Mouse (Mus musculus): ENCODE measurements around the gene Nkx1-1. TPM values are rescaled to one million over a fixed set of nuclear protein-coding genes. Genes with fewer than 3 reads are reported as not detected.

Gene Nkx1-1
- not detected in 2 replicates for polyA plus RNA-seq (2014; fragmentation: Nextera tagmentation; extraction: Ambion mirVana)

GRCm38 (mm10) chr5:33433201-33434138 is at the start of gene Nkx1-1:
Gene Nkx1-1, minus strand, starts transcription at chr5:33433976.
- peak within 1 kb of the TSS; percentile 25 for H3K4me3 ChIP-seq (ENCODE audit: low read length)
- H3K27ac ChIP-seq (ENCODE audit: low read depth, low read length) = no peak within 1 kb of the TSS
- H3K9ac ChIP-seq (ENCODE audit: low read depth, low read length) = no peak within 1 kb of the TSS
- H3K9me3 ChIP-seq (ENCODE audit: control insufficient read depth, low read length) = no peaks in the 10 kb centered on the region
- no peaks in the 10 kb centered on the region for H3K36me3 ChIP-seq (ENCODE audit: control insufficient read depth, insufficient read depth, low read length)
- peak within 1 kb of the TSS; percentile 31 for H3K4me2 ChIP-seq (replicated peaks; ENCODE audit: low read depth, low read length)
- peaks cover 98% of the 10 kb centered on the region for H3K27me3 ChIP-seq (ENCODE audit: control insufficient read depth, insufficient read depth, low read length)
- ATAC-seq (ENCODE audit: low FRiP score, low TSS enrichment) = no peak
- WGBS = under 1% methylated on average over 81 of the region's 90 CpGs
- H3K4me1 ChIP-seq (ENCODE audit: control insufficient read depth, insufficient read depth, low read length) = peaks cover 16% of the 10 kb centered on the region

- H3K27me3 ChIP-seq (ENCODE audit: control insufficient read depth, insufficient read depth, low read length) = peaks cover 9% of the 10 kb centered on the region; the same call in 1 of the 2 replicates
These were observed 47.5 kb upstream of the Nkx1-1 start for GRCm38 (mm10) chr5:33481318-33481685.

GRCm38 (mm10) chr5:33480582-33481317 is 47.0 kb upstream of the Nkx1-1 start:
- WGBS = 42% methylated on average over 26 of the region's 26 CpGs
- Histone ChIP-seq H3K4me2 (replicated peaks; ENCODE audit: low read depth, low read length) (no peak overlapping the region), H3K9ac (ENCODE audit: low read depth, low read length) (no peak overlapping the region), H3K9me3 (ENCODE audit: control insufficient read depth, low read length) (no peaks in the 10 kb centered on the region), H3K27ac (ENCODE audit: low read depth, low read length) (no peak overlapping the region), H3K4me1 (ENCODE audit: control insufficient read depth, insufficient read depth, low read length) (0 out of 2 replicates have a peak, but pooled peaks cover 5% of the 10 kb centered on the region), H3K4me3 (ENCODE audit: low read length) (no peak overlapping the region), H3K27me3 (ENCODE audit: control insufficient read depth, insufficient read depth, low read length) (peaks cover 9% of the 10 kb centered on the region), H3K36me3 (ENCODE audit: control insufficient read depth, insufficient read depth, low read length) (no peaks in the 10 kb centered on the region)
- peak; percentile 55 for ATAC-seq (ENCODE audit: low FRiP score, low TSS enrichment)

More at GRCm38 (mm10) chr5:33481318-33481685, 47.5 kb upstream of the Nkx1-1 start:
- H3K4me2 ChIP-seq (replicated peaks; ENCODE audit: low read depth, low read length) = no peak overlapping the region
- ATAC-seq (ENCODE audit: low FRiP score, low TSS enrichment) = peak; percentile 54; the same call in 1 of the 2 replicates
- 0 out of 2 replicates have a peak, but pooled peaks cover 5% of the 10 kb centered on the region for H3K4me1 ChIP-seq (ENCODE audit: control insufficient read depth, insufficient read depth, low read length)
- H3K9me3 ChIP-seq (ENCODE audit: control insufficient read depth, low read length) = no peaks in the 10 kb centered on the region
- 13% methylated on average over 7 of the region's 7 CpGs for WGBS
- H3K9ac ChIP-seq (ENCODE audit: low read depth, low read length) = no peak overlapping the region
- no peak overlapping the region for H3K4me3 ChIP-seq (ENCODE audit: low read length)
- H3K36me3 ChIP-seq (ENCODE audit: control insufficient read depth, insufficient read depth, low read length) = no peaks in the 10 kb centered on the region
- no peak overlapping the region for H3K27ac ChIP-seq (ENCODE audit: low read depth, low read length)

GRCm38 (mm10) chr5:33465464-33465863 is 31.7 kb upstream of the Nkx1-1 start:
- WGBS = 37% methylated on average over 11 of the region's 11 CpGs
- H3K9me3 ChIP-seq (ENCODE audit: control insufficient read depth, low read length) = no peaks in the 10 kb centered on the region

GRCm38 (mm10) chr5:33464390-33464789 is 30.6 kb upstream of the Nkx1-1 start:
- ATAC-seq (ENCODE audit: low FRiP score, low TSS enrichment) = no peak
- 67% methylated on average over 7 of the region's 7 CpGs for WGBS
- Histone ChIP-seq H3K27me3 (ENCODE audit: control insufficient read depth, insufficient read depth, low read length) (peaks cover 7% of the 10 kb centered on the region), H3K4me1 (ENCODE audit: control insufficient read depth, insufficient read depth, low read length) (no peaks in the 10 kb centered on the region), H3K27ac (ENCODE audit: low read depth, low read length) (no peak overlapping the region), H3K36me3 (ENCODE audit: control insufficient read depth, insufficient read depth, low read length) (no peaks in the 10 kb centered on the region), H3K4me2 (replicated peaks; ENCODE audit: low read depth, low read length) (no peak overlapping the region), H3K9me3 (ENCODE audit: control insufficient read depth, low read length) (no peaks in the 10 kb centered on the region), H3K9ac (ENCODE audit: low read depth, low read length) (no peak overlapping the region), H3K4me3 (ENCODE audit: low read length) (no peak overlapping the region)

More at GRCm38 (mm10) chr5:33465464-33465863, 31.7 kb upstream of the Nkx1-1 start:
- no peak overlapping the region for H3K9ac ChIP-seq (ENCODE audit: low read depth, low read length)
- no peaks in the 10 kb centered on the region for H3K4me1 ChIP-seq (ENCODE audit: control insufficient read depth, insufficient read depth, low read length)
- peaks cover 7% of the 10 kb centered on the region for H3K27me3 ChIP-seq (ENCODE audit: control insufficient read depth, insufficient read depth, low read length)
- H3K4me3 ChIP-seq (ENCODE audit: low read length) = no peak overlapping the region
- no peak overlapping the region for H3K4me2 ChIP-seq (replicated peaks; ENCODE audit: low read depth, low read length)
- no peaks in the 10 kb centered on the region for H3K36me3 ChIP-seq (ENCODE audit: control insufficient read depth, insufficient read depth, low read length)
- no peak overlapping the region for H3K27ac ChIP-seq (ENCODE audit: low read depth, low read length)
- no peak for ATAC-seq (ENCODE audit: low FRiP score, low TSS enrichment)

- no peaks in the 10 kb centered on the region for H3K4me1 ChIP-seq (ENCODE audit: control insufficient read depth, insufficient read depth, low read length)
- ATAC-seq (ENCODE audit: low FRiP score, low TSS enrichment) = no peak
- no peaks in the 10 kb centered on the region for H3K36me3 ChIP-seq (ENCODE audit: control insufficient read depth, insufficient read depth, low read length)
- H3K4me2 ChIP-seq (replicated peaks; ENCODE audit: low read depth, low read length) = no peak overlapping the region
- WGBS = 61% methylated on average over 2 of the region's 2 CpGs
- no peak overlapping the region for H3K27ac ChIP-seq (ENCODE audit: low read depth, low read length)
- no peaks in the 10 kb centered on the region for H3K27me3 ChIP-seq (ENCODE audit: control insufficient read depth, insufficient read depth, low read length)
- no peak overlapping the region for H3K4me3 ChIP-seq (ENCODE audit: low read length)
- no peaks in the 10 kb centered on the region for H3K9me3 ChIP-seq (ENCODE audit: control insufficient read depth, low read length)
- no peak overlapping the region for H3K9ac ChIP-seq (ENCODE audit: low read depth, low read length)
These were observed 25.3 kb upstream of the Nkx1-1 start for GRCm38 (mm10) chr5:33459111-33459510.

- no peaks in the 10 kb centered on the region for H3K36me3 ChIP-seq (ENCODE audit: control insufficient read depth, insufficient read depth, low read length)
- H3K4me2 ChIP-seq (replicated peaks; ENCODE audit: low read depth, low read length) = no peak overlapping the region
- no peak for ATAC-seq (ENCODE audit: low FRiP score, low TSS enrichment)
- 72% methylated on average over 3 of the region's 3 CpGs for WGBS
- no peaks in the 10 kb centered on the region for H3K4me1 ChIP-seq (ENCODE audit: control insufficient read depth, insufficient read depth, low read length)
- H3K9me3 ChIP-seq (ENCODE audit: control insufficient read depth, low read length) = no peaks in the 10 kb centered on the region
- H3K27ac ChIP-seq (ENCODE audit: low read depth, low read length) = no peak overlapping the region
- H3K9ac ChIP-seq (ENCODE audit: low read depth, low read length) = no peak overlapping the region
- H3K27me3 ChIP-seq (ENCODE audit: control insufficient read depth, insufficient read depth, low read length) = no peaks in the 10 kb centered on the region
- H3K4me3 ChIP-seq (ENCODE audit: low read length) = no peak overlapping the region
These were observed 24.4 kb upstream of the Nkx1-1 start for GRCm38 (mm10) chr5:33458132-33458622.

GRCm38 (mm10) chr5:33455737-33456136 is 22.0 kb upstream of the Nkx1-1 start:
- Histone ChIP-seq H3K27ac (ENCODE audit: low read depth, low read length) (no peak overlapping the region), H3K36me3 (ENCODE audit: control insufficient read depth, insufficient read depth, low read length) (no peaks in the 10 kb centered on the region), H3K9me3 (ENCODE audit: control insufficient read depth, low read length) (no peaks in the 10 kb centered on the region), H3K9ac (ENCODE audit: low read depth, low read length) (no peak overlapping the region), H3K27me3 (ENCODE audit: control insufficient read depth, insufficient read depth, low read length) (no peaks in the 10 kb centered on the region), H3K4me1 (ENCODE audit: control insufficient read depth, insufficient read depth, low read length) (no peaks in the 10 kb centered on the region), H3K4me2 (replicated peaks; ENCODE audit: low read depth, low read length) (no peak overlapping the region), H3K4me3 (ENCODE audit: low read length) (no peak overlapping the region)
- no peak for ATAC-seq (ENCODE audit: low FRiP score, low TSS enrichment)
- 29% methylated on average over 8 of the region's 8 CpGs for WGBS

Data from kidney, embryonic 14.5 days (tissue).